In genomic region chr2:167354611-167355165, GRCm38 (mm10) we compare ENCODE assay signal across 24 mouse cellular contexts. TPM values are rescaled to one million over a fixed set of nuclear protein-coding genes. Genes with fewer than 3 reads are reported as not detected.
DNase-seq lines count a peak whose midpoint lies in the region; ATAC-seq and TF ChIP-seq lines count a peak whose summit lies in the region.
"Had no signal": no experiment of that assay in that cellular context is flagged by ENCODE, and none has a peak within 500 bp of the region (broad histone marks: within the 10 kb centered on the region; RNA-seq: fewer than 3 reads in every experiment).

No protein-coding gene starts in this region.

- no peak overlapping the region for H3K9ac ChIP-seq in intestine, postnatal 0 days (ENCODE audit: low read depth, low read length)
- no peak overlapping the region for H3K9ac ChIP-seq in intestine, embryonic 15.5 days
- H3K9ac ChIP-seq in lung, postnatal 0 days (replicated peaks; ENCODE audit: low read depth), result no peak overlapping the region
- H3K9ac ChIP-seq in embryonic facial prominence, embryonic 15.5 days, result no peak overlapping the region
- H3K9ac ChIP-seq: heart, embryonic 12.5 days; hindbrain, embryonic 14.5 days; midbrain, embryonic 12.5 days; neural tube, embryonic 13.5 days had no signal

- no peaks in the 10 kb centered on the region for H3K36me3 ChIP-seq in intestine, postnatal 0 days (ENCODE audit: control insufficient read depth, insufficient read depth)
- H3K36me3 ChIP-seq in intestine, embryonic 15.5 days, result no peaks in the 10 kb centered on the region
- no peaks in the 10 kb centered on the region for H3K36me3 ChIP-seq in lung, postnatal 0 days (ENCODE audit: insufficient read depth, low read length)
- H3K36me3 ChIP-seq in embryonic facial prominence, embryonic 15.5 days, result no peaks in the 10 kb centered on the region
- H3K36me3 ChIP-seq: heart, embryonic 12.5 days; midbrain, embryonic 12.5 days; neural tube, embryonic 13.5 days had no signal

- no peak overlapping the region for H3K4me3 ChIP-seq in intestine, postnatal 0 days (ENCODE audit: low read depth, low read length)
- no peak overlapping the region for H3K4me3 ChIP-seq in intestine, embryonic 15.5 days (replicated peaks)
- no peak overlapping the region for H3K4me3 ChIP-seq in lung, postnatal 0 days (ENCODE audit: low read depth, low read length)
- no peak overlapping the region for H3K4me3 ChIP-seq in embryonic facial prominence, embryonic 15.5 days (replicated peaks)
- H3K4me3 ChIP-seq: gastrocnemius, adult 2 months; heart, adult 2 months; heart, embryonic 12.5 days; midbrain, embryonic 12.5 days; neural tube, embryonic 13.5 days had no signal

- peak overlapping the region; percentile 15; the same call in 1 of the 2 replicates for H3K27ac ChIP-seq in intestine, postnatal 0 days (ENCODE audit: low read depth, low read length)
- H3K27ac ChIP-seq in intestine, embryonic 15.5 days, result no peak overlapping the region
- no peak overlapping the region for H3K27ac ChIP-seq in lung, postnatal 0 days (ENCODE audit: low read length)
- H3K27ac ChIP-seq in embryonic facial prominence, embryonic 15.5 days (replicated peaks), result peak overlapping the region; percentile 36
- H3K27ac ChIP-seq: gastrocnemius, adult 2 months; heart, adult 2 months; hindbrain, embryonic 14.5 days; kidney, postnatal 0 days; midbrain, embryonic 12.5 days; neural tube, embryonic 13.5 days had no signal

- 0 out of 2 replicates have a peak, but pooled peaks cover 5% of the 10 kb centered on the region for H3K4me1 ChIP-seq in intestine, postnatal 0 days (replicated peaks; ENCODE audit: control insufficient read depth, insufficient read depth, low read length)
- peaks cover 2% of the 10 kb centered on the region; the same call in 1 of the 2 replicates for H3K4me1 ChIP-seq in intestine, embryonic 15.5 days (replicated peaks)
- peaks cover 8% of the 10 kb centered on the region; the same call in 1 of the 2 replicates for H3K4me1 ChIP-seq in lung, postnatal 0 days (ENCODE audit: insufficient read depth, low read depth, low read length)
- peaks cover 2% of the 10 kb centered on the region for H3K4me1 ChIP-seq in embryonic facial prominence, embryonic 15.5 days

- TF ChIP-seq EP300 in lung, postnatal 0 days (IDR thresholded peaks at IDR 0.05), result 0 out of 2 replicates have a peak, but pooled peaks have one; percentile 9

- ATAC-seq in intestine, postnatal 0 days, result no peak
- ATAC-seq in intestine, embryonic 15.5 days, result no peak
- ATAC-seq in lung, postnatal 0 days, result peak; percentile 18
- ATAC-seq in embryonic facial prominence, embryonic 15.5 days (ENCODE audit: insufficient number of reproducible peaks, low FRiP score, low TSS enrichment, low read depth), result no peak
- ATAC-seq: forebrain, embryonic 16.5 days; Patski had no signal

- no peak for TF ChIP-seq CTCF in intestine, postnatal 0 days (IDR thresholded peaks at IDR 0.05; ENCODE audit: low read depth)
- no peak for TF ChIP-seq CTCF in lung, postnatal 0 days (IDR thresholded peaks at IDR 0.05)

- 61% methylated on average over 9 of the region's 9 CpGs for WGBS in intestine, postnatal 0 days
- 64% methylated on average over 9 of the region's 9 CpGs for WGBS in intestine, embryonic 15.5 days
- WGBS in lung, postnatal 0 days, result 44% methylated on average over 9 of the region's 9 CpGs
- 59% methylated on average over 9 of the region's 9 CpGs for WGBS in embryonic facial prominence, embryonic 15.5 days

- DNase-seq in lung, postnatal 0 days (ENCODE audit: low spot score), result peak; percentile 55
- no peak for DNase-seq in lung, postnatal 25 days (ENCODE audit: low spot score)
- no peak for DNase-seq in gastrocnemius, postnatal 10 days
- no peak for DNase-seq in thymus, postnatal 4 days
- DNase-seq: adrenal gland, postnatal 14 days; cerebellum, adult 11 months; cerebellum, adult 9-10 months; cerebellum, postnatal 36 days; gastrocnemius, adult 2 months; heart, adult 2 months; liver; lung, postnatal 14 days; right cerebral cortex, postnatal 4 days; thymus, postnatal 14 days had no signal

- no peaks in the 10 kb centered on the region for H3K27me3 ChIP-seq in intestine, postnatal 0 days (replicated peaks; ENCODE audit: control insufficient read depth, insufficient read depth, low read length)
- H3K27me3 ChIP-seq in intestine, embryonic 15.5 days (replicated peaks), result no peaks in the 10 kb centered on the region
- no peaks in the 10 kb centered on the region for H3K27me3 ChIP-seq in lung, postnatal 0 days (replicated peaks; ENCODE audit: insufficient read depth, low read length)
- peaks cover 10% of the 10 kb centered on the region for H3K27me3 ChIP-seq in embryonic facial prominence, embryonic 15.5 days
- H3K27me3 ChIP-seq: heart, embryonic 12.5 days; Patski had no signal

- H3K4me2 ChIP-seq in intestine, postnatal 0 days (replicated peaks; ENCODE audit: low read depth), result no peak overlapping the region
- H3K4me2 ChIP-seq in intestine, embryonic 15.5 days (replicated peaks), result no peak overlapping the region
- no peak overlapping the region for H3K4me2 ChIP-seq in lung, postnatal 0 days (replicated peaks; ENCODE audit: low read depth, low read length)
- no peak overlapping the region for H3K4me2 ChIP-seq in embryonic facial prominence, embryonic 15.5 days (replicated peaks)
- H3K4me2 ChIP-seq: heart, embryonic 12.5 days; hindbrain, embryonic 14.5 days; midbrain, embryonic 12.5 days; neural tube, embryonic 13.5 days had no signal

- H3K9me3 ChIP-seq in intestine, postnatal 0 days (ENCODE audit: control insufficient read depth), result no peaks in the 10 kb centered on the region
- H3K9me3 ChIP-seq in intestine, embryonic 15.5 days, result no peaks in the 10 kb centered on the region
- H3K9me3 ChIP-seq in lung, postnatal 0 days (ENCODE audit: low read length), result no peaks in the 10 kb centered on the region
- H3K9me3 ChIP-seq in embryonic facial prominence, embryonic 15.5 days (replicated peaks), result no peaks in the 10 kb centered on the region
- H3K9me3 ChIP-seq: heart, embryonic 12.5 days; midbrain, embryonic 12.5 days; neural tube, embryonic 13.5 days had no signal

RNA-seq across cellular contexts. Expression of gene B4galt5, which starts 5.7 kb away (rescaled TPM):
- polyA plus RNA-seq in intestine, postnatal 0 days (2015; fragmentation: Nextera tagmentation; extraction: Ambion mirVana), result 22.4 and 26.6 TPM in 2 replicates
- polyA plus RNA-seq in intestine, embryonic 15.5 days (2015; fragmentation: Nextera tagmentation; extraction: Ambion mirVana), result 9.6 and 10.8 TPM in 2 replicates
- 10.3 and 12.2 TPM in 2 replicates for polyA plus RNA-seq in lung, postnatal 0 days (2015; fragmentation: Nextera tagmentation; extraction: Ambion mirVana)
- polyA plus RNA-seq in embryonic facial prominence, embryonic 15.5 days (2015; fragmentation: Nextera tagmentation; extraction: Ambion mirVana), result 11.5 and 14.8 TPM in 2 replicates
- total RNA-seq in gastrocnemius, postnatal 10 days (2021), result 10 to 100 TPM; 21.1 to 26.0 TPM

Comparison
In these comparisons a context has a peak if more than half of its experiments do, and no peak if none do; other contexts are left out.
1. H3K27ac ChIP-seq: peak in intestine, postnatal 0 days (single experiment) and embryonic facial prominence, embryonic 15.5 days (single experiment); none in intestine, embryonic 15.5 days (single experiment) and lung, postnatal 0 days (single experiment).